Mouse (Mus musculus): Measurements from ENCODE around the gene Olfr632. TPM values are rescaled to one million over a fixed set of nuclear protein-coding genes. Genes with fewer than 3 reads are reported as not detected.
"Not testable (repeated sequence)": the region's sequence is repeated elsewhere in the genome, so short reads cannot be mapped to it uniquely, and the experiment has no call there.

Olfr632 gene
- polyA plus RNA-seq, 1 experiment: not detected

GRCm38 (mm10) chr7:103942730-103943129 lies 8.6 kb downstream of the Olfr632 start:
- Histone ChIP-seq H3K4me3 (replicated peaks; ENCODE audit: insufficient read depth, low read depth, low read length) (no peak overlapping the region), H3K4me1 (ENCODE audit: control insufficient read depth, insufficient read depth, low read length) (no peaks in the 10 kb centered on the region), H3K27ac (ENCODE audit: insufficient read depth, low read length) (no peak overlapping the region), H3K27me3 (ENCODE audit: control insufficient read depth, insufficient read depth, low read length) (no peaks in the 10 kb centered on the region)
- no peak for TF ChIP-seq CTCF (IDR thresholded peaks at IDR 0.05; ENCODE audit: borderline replicate concordance, insufficient read depth, low read depth, low read length)
- TF ChIP-seq POLR2A (IDR thresholded peaks at IDR 0.05; ENCODE audit: borderline replicate concordance, insufficient read depth, low read length): no peak
- WGBS: 13% methylated on average over 2 of the region's 2 CpGs
- no peak for DNase-seq

GRCm38 (mm10) chr7:103944137-103944536 lies 10.0 kb downstream of the Olfr632 start, which contains the start of gene Olfr633:
Gene Olfr633 (plus strand): TSS chr7:103944437.
- no peak within 1 kb of the TSS for H3K4me3 ChIP-seq (replicated peaks; ENCODE audit: insufficient read depth, low read depth, low read length)
- no peaks in the 10 kb centered on the region for H3K27me3 ChIP-seq (ENCODE audit: control insufficient read depth, insufficient read depth, low read length)
- H3K27ac ChIP-seq (ENCODE audit: insufficient read depth, low read length): no peak within 1 kb of the TSS
- no peak for DNase-seq
- H3K4me1 ChIP-seq (ENCODE audit: control insufficient read depth, insufficient read depth, low read length): no peaks in the 10 kb centered on the region
- TF ChIP-seq POLR2A (IDR thresholded peaks at IDR 0.05; ENCODE audit: borderline replicate concordance, insufficient read depth, low read length) (no peak), CTCF (IDR thresholded peaks at IDR 0.05; ENCODE audit: borderline replicate concordance, insufficient read depth, low read depth, low read length) (no peak)

GRCm38 (mm10) chr7:103966873-103967272 lies 32.7 kb downstream of the Olfr632 start:
- not testable (repeated sequence) for H3K27ac ChIP-seq (ENCODE audit: insufficient read depth, low read length); H3K4me3 ChIP-seq (replicated peaks; ENCODE audit: insufficient read depth, low read depth, low read length); H3K27me3 ChIP-seq (ENCODE audit: control insufficient read depth, insufficient read depth, low read length); H3K4me1 ChIP-seq (ENCODE audit: control insufficient read depth, insufficient read depth, low read length); DNase-seq
- WGBS: 94% methylated on average over 22 of the region's 22 CpGs

GRCm38 (mm10) chr7:103970852-103971251 lies 36.7 kb downstream of the Olfr632 start, which contains the start of gene Olfr635:
Gene Olfr635 (plus strand): TSS chr7:103971152.
- Histone ChIP-seq H3K27ac (ENCODE audit: insufficient read depth, low read length) (no peak within 1 kb of the TSS), H3K4me3 (replicated peaks; ENCODE audit: insufficient read depth, low read depth, low read length) (no peak within 1 kb of the TSS), H3K27me3 (ENCODE audit: control insufficient read depth, insufficient read depth, low read length) (no peaks in the 10 kb centered on the region), H3K4me1 (ENCODE audit: control insufficient read depth, insufficient read depth, low read length) (no peaks in the 10 kb centered on the region)
- DNase-seq: no peak
- no peak for TF ChIP-seq CTCF (IDR thresholded peaks at IDR 0.05; ENCODE audit: borderline replicate concordance, insufficient read depth, low read depth, low read length)
- TF ChIP-seq POLR2A (IDR thresholded peaks at IDR 0.05; ENCODE audit: borderline replicate concordance, insufficient read depth, low read length): no peak
- WGBS: 85% methylated on average over 1 of the region's 1 CpGs

GRCm38 (mm10) chr7:103971782-103972181 lies 37.6 kb downstream of the Olfr632 start:
- Histone ChIP-seq H3K4me1 (ENCODE audit: control insufficient read depth, insufficient read depth, low read length) (no peaks in the 10 kb centered on the region), H3K27me3 (ENCODE audit: control insufficient read depth, insufficient read depth, low read length) (no peaks in the 10 kb centered on the region), H3K27ac (ENCODE audit: insufficient read depth, low read length) (no peak overlapping the region), H3K4me3 (replicated peaks; ENCODE audit: insufficient read depth, low read depth, low read length) (no peak overlapping the region)
- TF ChIP-seq CTCF (IDR thresholded peaks at IDR 0.05; ENCODE audit: borderline replicate concordance, insufficient read depth, low read depth, low read length): no peak
- DNase-seq: no peak
- 37% methylated on average over 1 of the region's 1 CpGs for WGBS

Other genes starting within 250 kb of the Olfr632 start
- gene Olfr243, start 219.7 kb upstream of the Olfr632 start, polyA plus RNA-seq (2012; rRNA removed): not detected in 2 replicates
- not detected in 2 replicates for gene Olfr628, start 204.0 kb upstream of the Olfr632 start, polyA plus RNA-seq (2012; rRNA removed)
- not detected in 2 replicates for gene Olfr629, start 189.4 kb upstream of the Olfr632 start, polyA plus RNA-seq (2012; rRNA removed)
- gene Olfr630, start 177.0 kb upstream of the Olfr632 start, polyA plus RNA-seq (2012; rRNA removed): not detected in 2 replicates
- not detected in 2 replicates for gene Olfr69, start 162.8 kb upstream of the Olfr632 start, polyA plus RNA-seq (2012; rRNA removed)
- not detected in 2 replicates for gene Olfr68, start 154.6 kb upstream of the Olfr632 start, polyA plus RNA-seq (2012; rRNA removed)
- not detected in 2 replicates for gene Olfr67, start 142.5 kb upstream of the Olfr632 start, polyA plus RNA-seq (2012; rRNA removed)
- 64.2 and 175 TPM in 2 replicates for gene Hbb-bt, start 120.4 kb upstream of the Olfr632 start, polyA plus RNA-seq (2012; rRNA removed)
- 581 and 1,292 TPM in 2 replicates for gene Hbb-bs, start 106.3 kb upstream of the Olfr632 start, polyA plus RNA-seq (2012; rRNA removed)
- gene Hbb-bh2, start 93.8 kb upstream of the Olfr632 start, polyA plus RNA-seq (2012; rRNA removed): not detected in 2 replicates
- 0.41 TPM in 1 of 2 replicates, not detected in the other for gene Hbb-bh1, start 91.2 kb upstream of the Olfr632 start, polyA plus RNA-seq (2012; rRNA removed)
- gene Hbb-y, start 81.1 kb upstream of the Olfr632 start, polyA plus RNA-seq (2012; rRNA removed): 1.3 and 2.3 TPM in 2 replicates
- gene Olfr66, start 48.1 kb upstream of the Olfr632 start, polyA plus RNA-seq (2012; rRNA removed): not detected in 2 replicates
- gene Olfr64, start 39.9 kb upstream of the Olfr632 start, polyA plus RNA-seq (2012; rRNA removed): not detected in 2 replicates
- not detected in 2 replicates for gene Olfr65, start 30.9 kb upstream of the Olfr632 start, polyA plus RNA-seq (2012; rRNA removed)
- not detected in 2 replicates for gene Olfr631, start 5.5 kb upstream of the Olfr632 start, polyA plus RNA-seq (2012; rRNA removed)
- not detected in 2 replicates for gene Olfr633, start 10.1 kb downstream of the Olfr632 start, polyA plus RNA-seq (2012; rRNA removed)
- not detected in 2 replicates for gene Olfr635, start 36.8 kb downstream of the Olfr632 start, polyA plus RNA-seq (2012; rRNA removed)
- not detected in 2 replicates for gene Olfr638, start 64.4 kb downstream of the Olfr632 start, polyA plus RNA-seq (2012; rRNA removed)
- gene Olfr639, start 83.0 kb downstream of the Olfr632 start, polyA plus RNA-seq (2012; rRNA removed): 0.02 TPM in 1 of 2 replicates, not detected in the other
- gene Olfr640, start 91.2 kb downstream of the Olfr632 start, polyA plus RNA-seq (2012; rRNA removed): not detected in 2 replicates
- not detected in 2 replicates for gene Olfr641, start 101.1 kb downstream of the Olfr632 start, polyA plus RNA-seq (2012; rRNA removed)
- not detected in 2 replicates for gene Olfr642, start 118.3 kb downstream of the Olfr632 start, polyA plus RNA-seq (2012; rRNA removed)
- gene 4930516K23Rik, start 127.1 kb downstream of the Olfr632 start, polyA plus RNA-seq (2012; rRNA removed): not detected in 2 replicates
- not detected in 2 replicates for gene Olfr644, start 137.5 kb downstream of the Olfr632 start, polyA plus RNA-seq (2012; rRNA removed)
- gene Olfr645, start 151.1 kb downstream of the Olfr632 start, polyA plus RNA-seq (2012; rRNA removed): not detected in 2 replicates
- gene Olfr646, start 170.5 kb downstream of the Olfr632 start, polyA plus RNA-seq (2012; rRNA removed): not detected in 2 replicates
- not detected in 2 replicates for gene Ubqln5, start 195.5 kb downstream of the Olfr632 start, polyA plus RNA-seq (2012; rRNA removed)
- gene Olfr643, start 203.1 kb downstream of the Olfr632 start, polyA plus RNA-seq (2012; rRNA removed): not detected in 2 replicates
- not detected in 2 replicates for gene Ubqln3, start 208.9 kb downstream of the Olfr632 start, polyA plus RNA-seq (2012; rRNA removed)
- not detected in 2 replicates for gene Ubqlnl, start 216.2 kb downstream of the Olfr632 start, polyA plus RNA-seq (2012; rRNA removed)
- gene Olfm5, start 230.5 kb downstream of the Olfr632 start, polyA plus RNA-seq (2012; rRNA removed): 0.06 and 0.18 TPM in 2 replicates
- 0.18 and 0.24 TPM in 2 replicates for gene Olfr648, start 249.0 kb downstream of the Olfr632 start, polyA plus RNA-seq (2012; rRNA removed)